Mouse (Mus musculus): ENCODE measurements around the gene Ccdc127. TPM values are rescaled to one million over a fixed set of nuclear protein-coding genes. Genes with fewer than 3 reads are reported as not detected.

The Ccdc127 gene
- polyA plus RNA-seq (2017; shearing (Covaris generic)): 10 to 100 TPM; 39.0 to 40.3 (median 39.1) TPM

DNA sequence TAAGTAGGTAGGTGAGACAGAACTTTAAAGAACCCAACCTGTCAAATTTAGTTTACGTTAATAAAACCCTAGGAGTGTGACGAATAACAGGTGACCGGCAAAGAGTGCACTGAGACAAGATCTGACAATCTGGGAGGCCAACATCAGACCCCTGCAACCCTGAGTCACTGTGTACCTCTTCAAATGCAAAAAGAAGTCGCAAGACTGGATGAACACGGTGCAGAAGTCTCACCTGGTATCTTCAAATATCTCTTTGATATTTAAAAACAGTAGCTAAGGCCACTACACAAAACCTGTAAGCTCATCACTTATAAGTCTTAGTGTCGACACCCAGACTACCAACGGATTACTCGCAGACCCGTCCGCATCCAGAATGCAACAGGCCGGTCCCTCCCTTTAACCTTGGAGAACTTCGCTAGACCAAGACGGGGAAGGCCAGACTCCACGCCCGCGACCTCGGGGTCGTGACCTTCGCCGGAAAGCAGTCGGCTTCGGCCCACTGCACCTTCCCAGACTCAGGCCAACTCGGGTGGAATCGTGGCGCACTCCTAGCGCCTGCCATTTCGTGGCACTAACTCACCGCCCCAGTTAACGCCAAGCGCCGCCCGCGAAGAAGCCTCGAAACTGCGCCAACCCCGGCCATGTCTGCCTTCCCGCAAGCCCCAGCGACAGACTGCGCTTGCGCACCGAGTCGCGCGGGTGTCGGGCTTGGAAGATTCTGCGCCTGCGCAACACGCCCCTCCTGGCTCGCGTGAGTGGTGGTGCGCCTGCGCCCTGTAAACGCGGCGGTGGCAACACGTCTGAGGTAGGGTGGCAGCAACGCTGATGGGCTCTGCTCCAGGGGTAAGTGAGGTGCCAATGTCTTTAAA lies at the start of gene Ccdc127, which contains the start of gene Sdha:
TSS of gene Ccdc127 (plus strand) at position 744 of the 869 bp plus-strand sequence.
TSS of gene Sdha (minus strand) at position 715 of the 869 bp plus-strand sequence.
- ATAC-seq: peak; percentile 92

DNA sequence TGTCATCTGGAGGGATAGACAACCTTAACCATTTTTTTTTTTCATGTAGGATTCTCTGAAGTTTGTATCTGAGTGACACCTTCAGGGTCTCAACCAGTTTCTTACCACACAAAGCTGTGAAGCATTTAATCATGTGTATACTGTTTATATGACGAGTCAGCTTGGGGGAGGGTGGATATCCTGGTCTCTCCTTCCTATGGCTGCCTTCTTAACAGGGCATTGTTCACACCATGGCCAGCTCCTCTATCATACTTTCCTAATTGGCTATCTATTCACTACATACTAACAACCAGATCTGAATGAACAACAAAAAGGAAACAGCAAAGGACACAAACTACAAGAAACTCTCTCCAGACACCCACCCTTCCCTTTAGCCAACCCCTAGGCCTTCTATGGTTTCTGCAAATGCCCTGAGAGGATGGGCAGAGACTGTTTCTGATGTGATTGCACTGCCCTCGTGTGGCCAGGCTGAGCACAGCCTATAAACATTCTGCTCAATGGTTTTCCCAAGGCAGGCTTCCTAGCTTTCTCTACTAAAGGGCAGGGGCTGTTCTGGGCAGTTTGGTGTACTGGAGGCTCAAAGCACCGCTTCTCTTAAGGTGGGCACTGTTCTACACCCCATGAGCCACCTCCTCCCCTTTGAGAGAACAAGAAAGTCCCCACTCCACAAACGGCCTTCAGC lies 49.0 kb upstream of the Ccdc127 start:
- ATAC-seq: peak; percentile 77

DNA sequence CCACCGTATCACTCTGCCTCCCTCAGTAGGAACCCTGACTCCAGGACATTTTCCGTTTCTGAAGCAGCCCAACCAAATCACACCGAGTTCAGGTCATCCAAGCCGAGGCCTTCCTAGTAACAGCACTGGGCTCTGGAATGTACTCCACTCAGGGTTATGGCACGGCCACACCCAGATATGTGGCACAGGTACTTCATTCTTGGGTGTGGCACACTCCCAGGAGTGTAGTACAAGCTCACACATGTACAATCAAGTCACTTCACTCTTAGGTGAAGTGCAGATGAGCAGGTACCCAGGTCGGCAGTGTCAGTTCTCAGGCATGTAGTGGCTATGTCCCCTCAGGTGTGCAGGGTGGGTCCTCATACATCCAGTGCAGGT lies 48.5 kb upstream of the Ccdc127 start:
- ATAC-seq: no peak

DNA sequence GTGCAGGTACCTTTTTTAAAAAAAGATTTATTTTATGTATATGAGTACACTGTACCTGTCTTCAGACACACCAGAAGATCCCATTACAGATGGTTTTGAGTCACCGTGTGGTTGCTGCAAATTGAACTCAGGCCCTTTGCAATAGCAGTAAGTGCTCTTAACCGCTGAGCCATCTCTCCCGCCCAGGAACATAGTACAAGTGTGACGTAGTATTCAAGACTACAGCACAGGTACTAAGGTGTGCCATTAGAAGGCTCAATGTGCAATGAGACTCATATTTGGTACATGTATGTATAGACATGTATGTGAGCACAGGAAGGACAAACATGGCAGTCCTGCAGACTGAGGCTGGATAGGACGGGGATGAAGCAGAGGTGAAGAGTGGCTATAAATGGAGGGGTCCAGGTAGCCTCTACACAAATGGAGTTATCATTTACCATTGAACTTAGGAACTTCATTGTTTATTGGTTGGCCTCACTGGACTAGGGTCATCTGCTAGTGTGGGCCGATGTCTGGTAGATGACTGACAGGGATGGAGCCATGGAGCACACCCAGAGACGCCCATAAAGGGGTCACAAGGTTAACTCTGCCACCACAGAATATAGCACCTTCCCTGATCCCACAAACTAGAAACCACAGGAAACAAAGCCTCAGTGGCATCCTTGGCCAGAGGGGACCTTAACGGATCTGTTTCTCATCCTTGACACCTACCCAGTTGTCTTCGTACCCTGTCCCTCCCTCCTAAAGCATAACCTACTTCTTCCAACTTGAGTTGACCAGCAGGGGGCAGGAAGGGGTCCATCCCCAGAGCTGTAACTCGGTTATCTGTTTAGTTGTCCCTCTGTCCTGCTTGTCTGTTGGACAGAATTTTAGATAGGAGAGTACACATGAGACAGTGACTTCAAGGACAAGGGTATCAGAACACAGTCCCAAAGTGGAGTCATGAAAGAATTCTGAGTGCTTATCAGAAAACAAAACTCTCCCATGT lies 47.8 kb upstream of the Ccdc127 start:
- no peak for ATAC-seq

DNA sequence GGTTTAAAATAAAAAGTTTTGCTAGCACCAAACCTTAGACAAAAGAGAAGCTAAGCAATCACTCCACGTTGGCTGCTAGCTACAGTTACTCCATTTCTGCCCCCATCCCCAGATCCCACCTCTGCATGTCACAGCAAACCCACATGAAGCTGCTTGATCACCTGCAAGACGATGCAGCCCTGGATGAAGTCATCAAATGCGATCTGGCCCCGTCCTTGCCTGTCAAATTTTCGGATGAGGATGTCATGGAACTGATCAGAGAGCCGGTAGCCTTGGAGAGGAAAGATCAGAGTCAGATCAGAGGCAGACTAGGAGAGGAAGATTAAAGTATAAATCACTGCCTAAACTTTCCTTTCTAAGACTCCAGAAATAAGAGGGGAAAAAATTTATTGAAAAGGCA lies 44.7 kb upstream of the Ccdc127 start:
- no peak for ATAC-seq

DNA sequence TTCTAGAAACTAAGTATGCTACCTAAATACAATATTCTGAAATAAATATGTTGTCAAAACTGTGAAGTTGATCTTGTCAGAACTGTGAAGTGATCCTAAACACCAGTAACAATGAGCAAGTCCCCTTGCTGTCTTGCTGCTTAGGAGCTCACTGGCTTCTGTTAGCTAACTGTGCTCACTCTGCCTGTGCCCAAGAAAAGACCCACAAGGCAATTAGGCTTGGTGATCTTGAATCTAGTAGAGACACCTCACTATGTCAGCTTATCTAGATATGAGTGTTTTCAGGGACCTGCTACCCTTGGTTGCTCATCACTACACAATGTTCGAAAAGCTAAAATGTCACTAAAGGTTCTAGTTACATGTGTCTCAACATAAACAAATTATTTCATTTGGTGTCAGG lies 44.3 kb upstream of the Ccdc127 start:
- no peak for ATAC-seq

DNA sequence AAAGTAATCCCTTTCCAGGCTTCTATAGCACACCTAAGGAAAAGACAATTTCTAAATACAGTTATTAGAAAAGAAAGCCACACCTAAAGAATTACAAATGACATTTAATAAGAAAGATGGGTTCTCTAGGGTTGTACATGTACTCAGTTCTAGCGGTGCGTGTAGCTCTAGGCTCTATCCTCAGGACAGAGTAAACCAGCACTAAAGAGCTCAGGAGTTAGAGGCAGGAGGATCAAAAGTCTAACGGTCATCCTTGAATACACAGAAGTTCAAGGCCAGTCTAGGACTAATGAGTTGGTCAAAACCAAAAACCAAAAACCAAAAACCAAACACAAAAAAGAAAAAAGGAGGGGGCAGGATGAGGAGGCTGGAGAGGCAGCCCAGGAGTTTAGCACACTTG lies 35.5 kb upstream of the Ccdc127 start:
- ATAC-seq: no peak

DNA sequence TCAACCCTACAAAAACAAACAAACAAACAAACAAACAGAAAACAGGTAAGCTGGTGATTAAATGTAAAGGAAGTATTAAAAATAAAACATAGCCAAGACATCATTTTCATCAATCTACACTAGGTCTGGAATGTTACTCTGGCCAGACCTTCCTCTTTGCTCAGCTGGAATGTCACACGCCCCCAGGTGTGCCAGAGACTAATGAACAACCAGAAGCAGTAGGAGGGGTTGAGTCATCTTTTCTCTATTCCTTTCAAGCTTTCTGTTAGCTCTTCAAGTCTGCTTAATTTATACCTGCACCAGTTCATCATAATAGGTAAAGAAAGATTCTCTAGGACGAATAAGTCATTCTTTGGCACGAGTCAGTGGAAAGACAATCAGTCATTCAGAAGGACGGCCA lies 33.7 kb upstream of the Ccdc127 start:
- no peak for ATAC-seq

DNA sequence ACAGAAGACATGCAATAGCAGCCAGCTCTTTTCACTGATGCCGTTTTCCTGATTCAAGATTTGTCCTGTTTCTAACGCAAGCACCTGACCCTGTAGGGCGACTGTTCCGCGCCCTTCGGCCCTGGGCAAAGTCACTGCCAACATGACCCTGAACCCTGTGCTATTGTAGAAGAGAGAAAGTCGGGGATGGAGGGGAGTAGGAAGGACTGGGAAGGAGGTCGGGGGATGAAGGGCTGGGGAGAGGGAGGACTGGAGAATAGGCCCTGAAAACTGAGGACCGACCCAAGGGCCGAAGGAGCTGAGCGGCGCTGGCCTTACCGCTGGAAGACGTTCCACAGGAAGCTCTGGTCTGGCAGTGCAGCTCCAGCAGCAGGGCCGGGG lies 33.3 kb upstream of the Ccdc127 start:
- ATAC-seq: no peak

DNA sequence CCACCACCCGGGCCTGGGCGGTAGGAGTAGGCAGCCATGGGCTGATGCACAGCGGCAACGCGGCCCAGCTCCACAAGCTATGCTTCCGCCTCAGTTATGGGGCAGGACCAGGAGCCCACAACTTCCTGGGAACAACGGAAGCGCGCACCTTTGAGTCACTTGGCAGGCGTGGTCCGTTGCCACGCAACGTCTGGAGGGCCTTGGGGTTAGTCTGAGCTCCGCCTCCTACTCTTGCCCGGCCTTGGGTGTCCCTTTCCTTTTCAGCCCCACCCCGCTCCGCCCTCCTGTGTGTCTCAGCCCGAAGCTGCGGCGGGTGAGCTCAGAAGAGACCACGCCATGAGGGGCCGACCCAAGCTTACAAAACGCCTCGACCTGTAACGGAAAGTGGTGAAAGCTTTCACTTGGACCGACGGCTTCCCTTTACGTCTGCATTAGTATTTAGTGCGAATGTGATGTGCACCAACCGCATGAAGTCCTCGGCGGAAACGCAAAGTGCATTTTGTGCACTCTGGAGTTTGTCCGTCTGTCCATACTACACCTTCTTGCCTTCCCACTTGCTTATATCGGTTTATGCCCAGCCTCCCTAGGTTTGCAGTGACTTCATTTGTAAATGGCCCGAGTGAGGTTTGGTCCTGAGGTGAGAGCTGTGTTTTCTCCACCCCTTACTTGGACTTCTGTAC lies 32.8 kb upstream of the Ccdc127 start, which contains the start of gene Pdcd6:
TSS of gene Pdcd6 (minus strand) at position 411 of the 680 bp plus-strand sequence.
- peak; percentile 99 for ATAC-seq

DNA sequence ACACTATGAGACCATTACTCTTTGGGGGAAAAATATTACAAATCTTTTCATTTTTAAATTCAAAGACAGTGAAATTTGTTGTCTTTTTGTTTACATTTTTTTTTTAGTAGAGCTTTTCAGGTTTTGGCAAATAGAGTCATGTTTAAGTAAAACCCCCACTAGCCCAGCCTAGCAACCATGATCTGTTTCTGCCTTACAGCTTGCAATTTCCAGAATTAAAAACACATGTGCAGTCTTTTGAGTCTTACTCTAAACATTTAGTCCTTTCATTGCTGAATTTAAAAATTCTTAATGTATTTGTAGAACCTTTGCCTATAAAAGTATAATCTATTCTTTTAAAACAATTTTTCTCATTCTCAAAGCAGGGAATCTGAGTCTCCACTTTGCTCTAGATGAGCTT lies 20.8 kb upstream of the Ccdc127 start:
- ATAC-seq: no peak

DNA sequence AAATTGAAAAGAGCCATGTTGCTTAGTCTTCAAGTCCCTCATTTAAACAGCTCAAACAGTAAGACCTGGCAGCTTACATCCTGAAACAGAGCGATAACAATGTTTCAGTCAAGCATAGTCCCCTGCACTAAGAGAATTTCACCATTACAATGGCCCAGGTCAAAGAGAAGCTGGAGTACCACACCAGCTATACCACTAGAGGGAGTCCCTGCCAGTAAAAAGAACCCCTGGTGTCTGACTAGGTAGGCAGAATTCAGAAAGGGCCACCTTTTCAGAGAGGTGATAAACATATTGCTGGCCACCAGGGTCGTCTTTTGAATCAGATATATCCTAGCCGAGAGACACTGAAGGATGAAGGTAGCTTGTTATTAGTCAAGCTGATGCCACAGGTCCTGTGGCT lies 9.1 kb upstream of the Ccdc127 start:
- peak; percentile 97 for ATAC-seq

DNA sequence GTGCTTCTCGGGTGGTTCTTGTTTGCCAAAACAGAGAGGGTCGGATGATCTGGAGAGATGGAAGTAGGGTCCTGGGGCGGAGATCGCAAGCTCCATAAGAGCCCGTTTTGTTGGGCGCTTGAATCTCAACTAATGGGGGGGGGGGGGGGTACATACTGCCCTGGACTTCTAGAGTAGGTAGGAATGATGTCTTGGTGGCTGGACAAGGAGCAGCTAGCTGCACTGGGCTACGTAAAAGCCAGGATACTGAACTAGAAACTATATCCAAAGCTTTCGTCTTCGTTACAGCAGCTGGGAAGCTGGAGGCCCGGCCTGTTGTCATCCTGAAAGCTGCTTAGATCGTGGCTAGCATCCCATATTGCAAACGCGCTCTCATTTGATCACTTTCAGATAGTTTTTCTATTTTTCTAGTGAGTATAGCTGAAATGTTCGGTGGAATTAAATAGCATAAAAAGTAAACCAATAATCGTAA lies 362 bp downstream of the Ccdc127 start:
- peak; percentile 55 for ATAC-seq

DNA sequence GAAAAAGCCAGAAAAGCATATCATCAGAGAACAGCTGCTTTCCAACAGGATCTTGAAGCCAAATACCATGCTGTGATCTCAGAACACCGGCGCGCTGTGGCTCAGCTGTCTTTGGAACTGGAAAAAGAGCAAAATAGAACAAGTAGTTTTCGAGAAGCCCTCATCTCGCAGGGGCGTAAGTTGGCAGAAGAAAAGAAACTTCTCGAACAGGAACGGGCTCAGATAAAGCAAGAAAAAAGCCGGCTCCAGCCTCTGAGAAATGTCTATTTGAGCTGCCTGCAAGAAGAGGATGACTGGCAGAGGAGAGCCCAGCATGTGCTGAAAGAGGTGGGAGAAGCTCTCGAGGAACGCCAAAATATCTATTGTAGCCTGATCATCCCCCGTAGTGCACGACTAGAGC lies 6.4 kb downstream of the Ccdc127 start:
- no peak for ATAC-seq

DNA sequence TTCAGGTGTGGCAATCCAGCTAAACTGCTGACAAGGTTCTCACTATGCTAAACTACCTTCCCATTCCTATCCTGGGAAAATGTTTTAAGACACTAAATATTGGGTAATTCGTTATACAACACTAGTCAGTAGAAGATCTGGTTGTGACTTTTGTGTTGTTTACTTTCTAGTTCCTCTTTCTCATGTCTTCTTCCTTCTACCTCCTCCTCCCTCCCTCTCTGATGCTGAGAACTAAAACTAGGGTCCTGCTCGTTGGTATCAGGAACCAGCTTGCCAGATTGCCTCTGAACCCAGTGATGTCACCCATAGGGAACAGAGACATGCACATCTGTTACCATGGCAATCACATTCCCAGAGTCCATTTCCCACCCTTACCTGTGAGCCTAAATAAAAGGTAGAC lies 12.1 kb downstream of the Ccdc127 start:
- ATAC-seq: no peak

DNA sequence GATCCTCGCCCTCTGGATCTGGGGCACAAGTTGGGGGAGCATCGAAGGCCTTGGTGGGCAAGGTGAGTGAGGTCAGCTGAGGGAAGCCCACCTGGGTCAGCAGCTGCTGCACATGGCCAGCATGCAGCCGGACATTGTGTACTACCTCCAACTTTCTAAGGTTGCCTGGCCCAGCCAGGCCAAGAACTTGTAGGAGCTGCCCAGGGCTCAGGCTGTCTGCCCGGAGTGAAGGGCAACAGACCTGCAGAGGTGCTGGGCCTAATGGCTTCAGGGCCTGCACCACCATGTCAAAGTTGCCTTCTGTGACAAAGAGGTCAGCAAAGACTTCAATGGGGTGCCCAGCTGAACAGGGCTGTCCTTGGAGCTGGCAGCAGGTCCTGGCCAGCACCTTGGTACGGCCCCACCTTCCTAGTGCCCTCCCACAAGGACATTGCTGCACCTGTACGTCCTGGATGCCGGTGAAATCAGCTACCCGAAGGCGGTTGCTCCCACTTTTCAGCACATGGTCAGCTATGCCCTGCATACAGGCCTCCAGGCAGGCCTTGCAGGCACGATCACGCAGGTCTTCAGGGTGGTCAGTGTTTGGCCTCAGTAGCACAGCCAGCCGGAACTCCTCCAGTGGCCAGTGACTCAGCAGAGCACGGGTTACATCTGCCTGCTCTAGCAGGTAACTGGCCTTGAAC lies 13.2 kb downstream of the Ccdc127 start:
- no peak for ATAC-seq

DNA sequence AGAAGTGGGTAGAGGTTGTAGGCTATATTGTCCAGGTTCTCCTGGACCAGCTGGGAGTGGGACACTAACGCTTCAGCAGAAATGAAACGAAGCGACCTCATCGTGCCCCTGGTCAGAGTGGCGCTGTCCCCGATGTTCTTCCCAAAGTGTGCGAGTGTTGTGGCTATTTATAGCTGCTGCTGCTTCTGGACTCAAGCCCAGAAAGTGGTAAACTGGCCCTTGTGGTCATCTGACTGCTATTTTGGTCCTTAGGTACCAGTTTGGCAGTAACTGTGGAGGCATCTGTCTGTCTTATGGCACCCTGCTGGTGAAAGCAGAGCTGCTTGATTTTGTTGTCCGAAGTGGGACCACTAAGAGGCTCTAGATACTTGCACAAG lies 13.7 kb downstream of the Ccdc127 start, which contains the start of gene Lrrc14b:
TSS of gene Lrrc14b (minus strand) at position 147 of the 377 bp plus-strand sequence.
- ATAC-seq: no peak

DNA sequence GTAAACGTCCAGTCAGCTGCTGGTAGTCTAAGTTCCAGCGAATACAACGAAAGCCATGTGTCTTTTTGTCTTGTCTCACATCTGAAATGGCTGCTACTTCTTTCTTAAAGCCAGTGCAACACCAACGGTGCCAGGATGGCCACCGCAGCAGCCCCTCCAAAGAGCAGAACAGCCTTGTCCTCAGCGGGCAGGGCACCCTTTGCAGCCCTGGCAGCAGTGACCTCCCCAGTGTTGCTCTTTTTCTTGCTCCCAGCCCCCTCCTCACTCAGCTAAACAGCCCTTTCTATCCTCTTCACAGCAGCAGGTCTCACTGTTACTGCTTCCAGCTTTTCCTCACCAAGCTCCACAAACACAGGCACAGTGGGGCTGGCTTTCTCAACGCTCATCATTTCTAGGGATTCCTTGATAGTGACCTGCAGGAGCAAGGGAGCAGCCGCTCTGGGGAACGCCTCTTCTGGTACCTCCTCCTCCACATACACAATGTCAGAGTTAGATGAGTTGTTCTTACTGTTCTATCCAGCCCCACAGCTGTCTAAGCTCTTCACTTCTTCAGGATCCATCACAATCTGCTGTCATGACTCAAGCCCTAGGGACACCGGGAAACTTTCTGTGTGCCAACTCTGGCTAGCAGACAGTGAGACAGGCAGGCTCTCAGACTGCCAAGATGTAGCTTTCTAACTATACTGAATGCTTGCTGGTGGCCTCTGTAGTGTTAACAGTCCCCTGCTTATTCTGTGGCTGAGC lies 31.6 kb downstream of the Ccdc127 start:
- ATAC-seq: no peak

DNA sequence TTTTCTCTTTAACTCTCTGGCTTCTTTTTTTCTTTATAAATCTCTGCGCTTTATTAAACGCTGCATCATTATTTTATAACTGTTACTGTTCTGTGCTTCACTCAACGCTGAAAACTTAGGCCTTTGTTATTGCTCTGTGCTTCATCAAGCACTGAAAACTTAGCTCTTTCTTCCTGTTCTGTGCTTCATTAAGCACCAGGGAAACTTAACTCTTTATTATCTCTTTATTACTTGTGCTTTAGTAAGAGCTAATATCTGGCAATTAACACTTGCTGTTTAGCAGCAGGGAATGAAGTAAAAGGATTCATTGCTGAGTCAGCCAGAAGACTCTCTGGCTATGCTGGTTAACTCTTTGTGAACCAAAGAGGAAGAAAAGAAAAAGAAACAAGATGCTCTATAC lies 32.2 kb downstream of the Ccdc127 start:
- ATAC-seq: no peak

DNA sequence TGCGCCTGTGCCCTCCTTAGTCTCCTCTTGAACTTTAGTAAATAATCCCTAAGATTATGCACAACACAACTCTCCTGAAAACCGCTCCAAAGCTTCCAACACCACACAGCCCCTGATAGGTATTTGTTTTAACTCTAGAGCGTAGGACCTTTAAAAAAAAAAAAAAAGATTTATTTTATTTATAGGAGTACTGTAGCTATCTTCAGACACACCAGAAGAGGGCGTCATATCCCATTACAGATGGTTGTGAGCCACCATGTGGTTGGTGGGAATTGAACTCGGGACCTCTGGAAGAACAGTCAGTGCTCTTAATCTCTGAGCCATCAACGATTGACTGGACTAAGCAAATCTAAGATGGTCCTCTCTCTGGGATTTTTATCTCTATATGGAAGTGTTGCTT lies 39.6 kb downstream of the Ccdc127 start:
- ATAC-seq: no peak

Data from inflammation-experienced regulatory T-cells, adult 6 months (primary cell).